Mouse (Mus musculus): Measurements from ENCODE around the gene Socs2. TPM values are rescaled to one million over a fixed set of nuclear protein-coding genes. Genes with fewer than 3 reads are reported as not detected.

Gene Socs2
- polyA plus RNA-seq, 1 experiment: 27.5 TPM

DNA sequence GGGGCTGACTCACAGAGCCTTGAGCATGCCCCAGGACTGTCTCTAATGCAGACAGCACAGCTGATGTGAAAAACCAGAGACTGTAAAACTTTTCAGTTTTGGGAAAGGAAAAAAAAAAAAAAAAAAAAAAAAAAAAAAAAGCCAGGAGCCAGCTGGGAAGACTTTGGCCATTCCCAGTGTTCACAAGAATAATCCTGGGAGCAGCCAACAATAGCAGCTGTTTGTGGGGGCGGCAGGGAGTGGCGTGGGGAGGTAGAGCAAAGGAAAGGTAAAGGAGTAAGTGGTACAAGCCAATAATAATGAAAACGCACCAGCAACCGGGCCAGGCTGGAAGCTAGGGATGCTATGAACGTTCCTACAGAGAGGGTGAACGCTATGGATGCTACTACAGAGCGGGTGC is 60.3 kb downstream of the Socs2 start:
- no peaks in the 10 kb centered on the region for H3K79me2 ChIP-seq (ENCODE audit: control insufficient read depth, insufficient read depth)
- H3K4me2 ChIP-seq (ENCODE audit: low read depth): peak overlapping the region; percentile 57
- TF ChIP-seq MYOD1 (IDR thresholded peaks at IDR 0.05; ENCODE audit: control insufficient read depth in 1 of 3, insufficient read length in 2 of 3, low read depth in 2 of 3) (peak in 2 of 3 experiments; percentile 62 to 68), E2F4 (IDR thresholded peaks at IDR 0.05; ENCODE audit: insufficient read depth) (no peak), TCF12 (IDR thresholded peaks at IDR 0.05; ENCODE audit: insufficient read depth, poor library complexity, severe bottlenecking) (peak; percentile 45), SRF (IDR thresholded peaks at IDR 0.05; ENCODE audit: control insufficient read depth, insufficient read length, low read depth) (no peak), TCF3 (IDR thresholded peaks at IDR 0.05; ENCODE audit: insufficient read length, low read depth) (no peak), MYOG (IDR thresholded peaks at IDR 0.05; ENCODE audit: control insufficient read depth in 1 of 3, insufficient read depth in 1 of 3, insufficient read length in 2 of 3, low read depth in 2 of 3) (peak in 1 of 3 experiments; percentile 65)
- no peaks in the 10 kb centered on the region for H3K27me3 ChIP-seq (ENCODE audit: control insufficient read depth, insufficient read depth, insufficient read length)
- H3ac ChIP-seq (ENCODE audit: control insufficient read depth, insufficient read length): no peak overlapping the region
- no peak overlapping the region for H3K4me3 ChIP-seq
- H3K36me3 ChIP-seq (ENCODE audit: control insufficient read depth, insufficient read depth): no peaks in the 10 kb centered on the region

DNA sequence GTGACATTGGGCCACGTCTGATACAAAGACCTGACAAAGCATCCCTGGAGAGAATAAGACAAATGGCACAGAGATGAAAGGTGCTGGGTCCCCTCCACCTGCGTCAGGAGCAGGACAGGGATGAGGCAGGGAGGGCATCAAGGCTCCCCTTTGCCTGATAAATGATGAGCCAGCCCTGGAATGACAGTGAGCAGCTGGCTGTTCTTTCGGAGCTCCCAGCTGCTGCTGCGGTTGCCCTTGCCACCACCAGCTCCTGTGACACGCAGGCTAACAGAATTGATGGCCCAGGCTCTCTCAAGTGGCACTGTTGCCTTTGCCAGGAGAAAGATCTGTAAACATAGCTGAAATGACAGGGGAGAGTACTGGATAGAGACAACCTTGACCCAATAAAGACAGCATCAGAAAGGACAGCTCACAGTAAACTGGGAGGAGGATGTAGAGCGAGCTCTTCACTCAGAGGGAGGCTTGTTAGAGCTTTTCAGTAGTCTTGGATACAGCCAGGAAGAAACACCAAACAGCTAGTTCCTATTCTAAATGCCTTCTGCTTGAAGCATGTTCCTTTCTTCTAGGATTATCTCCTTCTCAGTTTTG is 61.2 kb downstream of the Socs2 start:
- Histone ChIP-seq H3K27me3 (ENCODE audit: control insufficient read depth, insufficient read depth, insufficient read length) (no peaks in the 10 kb centered on the region), H3K36me3 (ENCODE audit: control insufficient read depth, insufficient read depth) (no peaks in the 10 kb centered on the region)
- peak; percentile 92 for TF ChIP-seq TCF12 (IDR thresholded peaks at IDR 0.05; ENCODE audit: insufficient read depth, poor library complexity, severe bottlenecking)
- no peak for TF ChIP-seq USF1 (IDR thresholded peaks at IDR 0.05; ENCODE audit: low read depth)
- TF ChIP-seq POLR2A (IDR thresholded peaks at IDR 0.05; ENCODE audit: insufficient read length, low read depth): no peak
- TF ChIP-seq TCF3 (IDR thresholded peaks at IDR 0.05; ENCODE audit: insufficient read length, low read depth): peak; percentile 95
- TF ChIP-seq MAX (IDR thresholded peaks at IDR 0.05; ENCODE audit: low read depth): no peak
- peak; percentile 93 to 99 (median 99) for TF ChIP-seq MYOD1 (IDR thresholded peaks at IDR 0.05; ENCODE audit: control insufficient read depth in 1 of 3, insufficient read length in 2 of 3, low read depth in 2 of 3)
- TF ChIP-seq E2F4 (IDR thresholded peaks at IDR 0.05; ENCODE audit: insufficient read depth): no peak
- TF ChIP-seq MYOG (IDR thresholded peaks at IDR 0.05; ENCODE audit: control insufficient read depth in 1 of 3, insufficient read depth in 1 of 3, insufficient read length in 2 of 3, low read depth in 2 of 3): peak; percentile 96 to 100 (median 96)
- no peak for TF ChIP-seq POLR2AphosphoS2 (IDR thresholded peaks at IDR 0.05; ENCODE audit: insufficient read length, low read depth)
- no peak for TF ChIP-seq SRF (IDR thresholded peaks at IDR 0.05; ENCODE audit: control insufficient read depth, insufficient read length, low read depth)
- no peak for TF ChIP-seq REST (IDR thresholded peaks at IDR 0.05; ENCODE audit: insufficient read depth, insufficient read length)
- no peak for TF ChIP-seq CEBPB (IDR thresholded peaks at IDR 0.05; ENCODE audit: insufficient read depth, poor library complexity, severe bottlenecking)

DNA sequence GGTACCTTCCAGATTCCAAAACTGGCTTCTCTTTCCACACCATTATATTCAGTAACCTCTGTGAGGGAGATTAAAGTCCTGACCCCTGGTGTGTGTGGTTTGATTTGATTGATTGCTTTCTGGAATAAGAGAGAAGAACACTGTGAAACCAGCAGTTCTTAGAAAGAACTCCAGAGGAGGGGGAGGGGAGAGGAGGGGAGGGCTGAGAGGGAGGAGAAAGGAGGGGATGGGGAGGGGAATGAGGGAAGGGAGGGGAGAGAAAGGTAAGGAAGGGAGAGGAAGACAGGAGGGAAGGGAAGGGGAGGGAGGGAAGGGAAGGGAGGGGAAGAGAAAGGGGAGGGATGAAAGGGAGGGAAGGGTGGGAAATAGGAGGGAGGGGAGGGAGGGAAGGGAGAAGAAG is 62.3 kb downstream of the Socs2 start:
- H3ac ChIP-seq (ENCODE audit: control insufficient read depth, insufficient read length): no peak overlapping the region
- no peak for TF ChIP-seq REST (IDR thresholded peaks at IDR 0.05; ENCODE audit: insufficient read depth, insufficient read length)
- TF ChIP-seq POLR2A (IDR thresholded peaks at IDR 0.05; ENCODE audit: insufficient read length, low read depth): no peak
- no peak for TF ChIP-seq SRF (IDR thresholded peaks at IDR 0.05; ENCODE audit: control insufficient read depth, insufficient read length, low read depth)
- TF ChIP-seq CEBPB (IDR thresholded peaks at IDR 0.05; ENCODE audit: insufficient read depth, poor library complexity, severe bottlenecking): no peak
- no peak for TF ChIP-seq MYOD1 (IDR thresholded peaks at IDR 0.05; ENCODE audit: control insufficient read depth in 1 of 3, insufficient read length in 2 of 3, low read depth in 2 of 3)
- no peak for TF ChIP-seq TCF3 (IDR thresholded peaks at IDR 0.05; ENCODE audit: insufficient read length, low read depth)
- TF ChIP-seq MAX (IDR thresholded peaks at IDR 0.05; ENCODE audit: low read depth): no peak
- TF ChIP-seq E2F4 (IDR thresholded peaks at IDR 0.05; ENCODE audit: insufficient read depth): no peak
- TF ChIP-seq USF1 (IDR thresholded peaks at IDR 0.05; ENCODE audit: low read depth): no peak
- no peaks in the 10 kb centered on the region for H3K79me2 ChIP-seq (ENCODE audit: control insufficient read depth, insufficient read depth)
- no peak overlapping the region for H3K4me2 ChIP-seq (ENCODE audit: low read depth)
- H3K36me3 ChIP-seq (ENCODE audit: control insufficient read depth, insufficient read depth): no peaks in the 10 kb centered on the region
- H3K27me3 ChIP-seq (ENCODE audit: control insufficient read depth, insufficient read depth, insufficient read length): no peaks in the 10 kb centered on the region
- H3K4me3 ChIP-seq: no peak overlapping the region

More for the DNA sequence above, 61.2 kb downstream of the Socs2 start:
- Histone ChIP-seq H3K4me3 (no peak overlapping the region), H3ac (ENCODE audit: control insufficient read depth, insufficient read length) (no peak overlapping the region), H3K79me2 (ENCODE audit: control insufficient read depth, insufficient read depth) (no peaks in the 10 kb centered on the region), H3K4me2 (ENCODE audit: low read depth) (peak overlapping the region; percentile 57)

DNA sequence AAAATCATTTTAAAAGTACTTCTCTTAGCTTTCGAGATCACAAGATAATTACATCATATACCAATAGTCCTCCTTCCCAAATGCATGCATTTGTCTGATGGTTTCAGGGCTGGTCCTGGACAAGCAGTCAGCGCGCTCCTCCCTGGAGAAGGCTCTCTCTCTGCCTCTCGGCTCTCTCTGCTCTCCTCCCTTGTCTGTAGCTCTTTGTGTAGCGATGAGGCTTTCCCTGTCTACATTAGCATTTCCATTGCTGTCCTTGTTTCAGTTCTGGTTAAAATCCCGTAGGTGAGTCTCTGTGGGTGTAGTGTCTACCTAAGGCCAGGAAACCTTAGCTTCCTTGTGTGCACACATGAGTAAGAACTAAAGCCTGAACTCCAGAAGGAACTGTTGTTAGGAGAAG is 62.9 kb downstream of the Socs2 start:
- Histone ChIP-seq H3K27me3 (ENCODE audit: control insufficient read depth, insufficient read depth, insufficient read length) (no peaks in the 10 kb centered on the region), H3K79me2 (ENCODE audit: control insufficient read depth, insufficient read depth) (no peaks in the 10 kb centered on the region), H3K36me3 (ENCODE audit: control insufficient read depth, insufficient read depth) (no peaks in the 10 kb centered on the region), H3K4me3 (no peak overlapping the region), H3K4me2 (ENCODE audit: low read depth) (no peak overlapping the region), H3ac (ENCODE audit: control insufficient read depth, insufficient read length) (no peak overlapping the region)
- no peak for TF ChIP-seq CEBPB (IDR thresholded peaks at IDR 0.05; ENCODE audit: insufficient read depth, poor library complexity, severe bottlenecking)
- TF ChIP-seq SRF (IDR thresholded peaks at IDR 0.05; ENCODE audit: control insufficient read depth, insufficient read length, low read depth): no peak
- no peak for TF ChIP-seq POLR2A (IDR thresholded peaks at IDR 0.05; ENCODE audit: insufficient read length, low read depth)
- no peak for TF ChIP-seq TCF12 (IDR thresholded peaks at IDR 0.05; ENCODE audit: insufficient read depth, poor library complexity, severe bottlenecking)
- no peak for TF ChIP-seq MAX (IDR thresholded peaks at IDR 0.05; ENCODE audit: low read depth)
- TF ChIP-seq E2F4 (IDR thresholded peaks at IDR 0.05; ENCODE audit: insufficient read depth): no peak
- TF ChIP-seq POLR2AphosphoS2 (IDR thresholded peaks at IDR 0.05; ENCODE audit: insufficient read length, low read depth): no peak
- TF ChIP-seq REST (IDR thresholded peaks at IDR 0.05; ENCODE audit: insufficient read depth, insufficient read length): no peak
- no peak for TF ChIP-seq MYOG (IDR thresholded peaks at IDR 0.05; ENCODE audit: control insufficient read depth in 1 of 3, insufficient read depth in 1 of 3, insufficient read length in 2 of 3, low read depth in 2 of 3)

DNA sequence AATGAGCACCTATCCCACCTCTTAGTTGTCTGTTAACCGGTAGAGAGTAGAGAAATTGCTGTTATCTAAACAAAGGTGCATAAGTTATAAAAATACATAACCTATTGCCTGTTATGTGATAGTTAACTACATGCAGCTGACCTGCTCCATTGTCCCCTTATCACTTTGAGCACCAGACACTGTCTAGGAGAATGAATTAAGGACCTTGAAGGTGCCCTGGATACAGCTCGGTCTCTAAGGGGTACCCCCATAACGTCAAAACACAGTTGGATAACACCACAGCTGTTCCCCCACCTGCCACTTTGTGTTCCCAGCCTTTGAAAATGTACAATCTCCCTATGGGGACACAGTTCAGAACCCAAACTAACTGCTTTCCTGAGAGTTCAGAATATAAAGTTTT is 68.5 kb downstream of the Socs2 start:
- Histone ChIP-seq H3K4me3 (no peak overlapping the region), H3K27me3 (ENCODE audit: control insufficient read depth, insufficient read depth, insufficient read length) (no peaks in the 10 kb centered on the region), H3K79me2 (ENCODE audit: control insufficient read depth, insufficient read depth) (no peaks in the 10 kb centered on the region), H3K36me3 (ENCODE audit: control insufficient read depth, insufficient read depth) (no peaks in the 10 kb centered on the region), H3ac (ENCODE audit: control insufficient read depth, insufficient read length) (no peak overlapping the region), H3K4me2 (ENCODE audit: low read depth) (no peak overlapping the region)
- TF ChIP-seq CEBPB (IDR thresholded peaks at IDR 0.05; ENCODE audit: insufficient read depth, poor library complexity, severe bottlenecking): no peak
- TF ChIP-seq TCF3 (IDR thresholded peaks at IDR 0.05; ENCODE audit: insufficient read length, low read depth): no peak
- no peak for TF ChIP-seq MYOD1 (IDR thresholded peaks at IDR 0.05; ENCODE audit: control insufficient read depth in 1 of 3, insufficient read length in 2 of 3, low read depth in 2 of 3)
- TF ChIP-seq REST (IDR thresholded peaks at IDR 0.05; ENCODE audit: insufficient read depth, insufficient read length): no peak
- no peak for TF ChIP-seq POLR2A (IDR thresholded peaks at IDR 0.05; ENCODE audit: insufficient read length, low read depth)

All from myocyte (in vitro differentiated cells).